Mouse (Mus musculus) heart, embryonic 16.5 days (tissue): Measurements from ENCODE around the gene Asic3. TPM values are rescaled to one million over a fixed set of nuclear protein-coding genes. Genes with fewer than 3 reads are reported as not detected.

Source experiments
- ATAC-seq: fragments of 200-750 bp; cut with Nextera tagmentation; replicated peaks from 2 replicates; pipeline ENCODE4 v1.8.0; 2017; ENCODE audit warnings: moderate number of reproducible peaks; ENCODE audit not compliant: insufficient read depth, low FRiP score; ENCODE audit errors: extremely low read depth
- H3K27ac ChIP-seq: fragments of 300-500 bp; sonication (generic); 2 replicates; pipeline ENCODE4 v1.5.1; 2014; ENCODE audit warnings: mild to moderate bottlenecking, low read length, control low read depth, moderate library complexity
- H3K27me3 ChIP-seq: fragments of 300-500 bp; sonication (generic); 2 replicates; pipeline ENCODE4 v1.6.1; 2014; ENCODE audit warnings: low read length, mixed read lengths; ENCODE audit not compliant: control insufficient read depth, insufficient read depth
- H3K36me3 ChIP-seq: fragments of 300-500 bp; sonication (generic); 2 replicates; pipeline ENCODE4 v1.6.1; 2014; ENCODE audit not compliant: control insufficient read depth, insufficient read depth
- H3K4me1 ChIP-seq: fragments of 300-500 bp; sonication (generic); 2 replicates; pipeline ENCODE4 v1.6.1; 2014; ENCODE audit warnings: low read length, mixed read lengths; ENCODE audit not compliant: control insufficient read depth, insufficient read depth
- H3K4me2 ChIP-seq: fragments of 300-500 bp; sonication (generic); 2 replicates; pipeline ENCODE4 v1.6.1; 2014; ENCODE audit warnings: low read depth, mild to moderate bottlenecking, control low read depth, low read length
- H3K4me3 ChIP-seq: fragments of 300-500 bp; sonication (generic); 2 replicates; pipeline ENCODE4 v1.5.1; 2014; ENCODE audit warnings: mild to moderate bottlenecking, control low read depth, low read length
- H3K9ac ChIP-seq: fragments of 300-500 bp; sonication (generic); 2 replicates; pipeline ENCODE4 v1.6.1; 2014; ENCODE audit warnings: low read length, control low read depth
- H3K9me3 ChIP-seq: fragments of 300-500 bp; sonication (generic); replicated peaks from 2 replicates; pipeline ENCODE4 v1.6.1; 2016; ENCODE audit warnings: low read length; ENCODE audit not compliant: control insufficient read depth
- WGBS: fragments of 180-500 bp; shearing (Covaris S2); extraction: QIAGEN DNeasy Blood & Tissue Kit; methylation state at CpG from one replicate; pipeline ENCODE4 v1.1.7; 2014; 5-methylcytosine and 5-hydroxymethylcytosine counted together
- polyA plus RNA-seq: library from polyadenylated mRNA; unstranded; fragments of >200 nt; fragmentation: Nextera tagmentation; extraction: Ambion mirVana; gene quantifications from 2 replicates; pipeline ENCODE4 v1.2.1, GENCODE M21; 2015

Asic3 gene
- polyA plus RNA-seq, result 0.14 TPM in 1 of 2 replicates, not detected in the other

- no peak for ATAC-seq
These were observed at the start of gene Asic3 for GRCm38 (mm10) chr5:24413042-24413693. Asic3 (plus strand) TSS chr5:24413392.

GRCm38 (mm10) chr5:24363467-24363866 lies 49.7 kb upstream of the Asic3 start:
- no peak for ATAC-seq
- H3K4me3 ChIP-seq, result no peak overlapping the region
- peaks cover 5% of the 10 kb centered on the region for H3K4me1 ChIP-seq
- H3K27ac ChIP-seq, result peak overlapping the region; percentile 66
- no peak overlapping the region for H3K4me2 ChIP-seq
- WGBS, result 61% methylated on average over 2 of the region's 2 CpGs
- no peaks in the 10 kb centered on the region for H3K9me3 ChIP-seq
- no peaks in the 10 kb centered on the region for H3K36me3 ChIP-seq
- H3K27me3 ChIP-seq, result no peaks in the 10 kb centered on the region
- no peak overlapping the region for H3K9ac ChIP-seq

More at GRCm38 (mm10) chr5:24413042-24413693, at the start of gene Asic3:
- 37% methylated on average over 11 of the region's 11 CpGs for WGBS
- Histone ChIP-seq H3K4me2 (no peak within 1 kb of the TSS), H3K4me1 (peaks cover 4% of the 10 kb centered on the region; the same call in 1 of the 2 replicates), H3K27ac (no peak within 1 kb of the TSS), H3K27me3 (no peaks in the 10 kb centered on the region), H3K4me3 (no peak within 1 kb of the TSS), H3K9me3 (no peaks in the 10 kb centered on the region), H3K9ac (no peak within 1 kb of the TSS), H3K36me3 (peaks cover 3% of the 10 kb centered on the region; the same call in 1 of the 2 replicates)

- ATAC-seq, result no peak
- Histone ChIP-seq H3K4me2 (no peak overlapping the region), H3K4me3 (no peak overlapping the region), H3K4me1 (peaks cover 5% of the 10 kb centered on the region), H3K9me3 (no peaks in the 10 kb centered on the region), H3K27me3 (no peaks in the 10 kb centered on the region), H3K36me3 (no peaks in the 10 kb centered on the region), H3K9ac (no peak overlapping the region), H3K27ac (peak overlapping the region; percentile 66)
- WGBS, result 61% methylated on average over 3 of the region's 3 CpGs
These were observed 49.1 kb upstream of the Asic3 start for GRCm38 (mm10) chr5:24364061-24364460.

GRCm38 (mm10) chr5:24364508-24364907 lies 48.7 kb upstream of the Asic3 start, which contains the start of gene Nos3:
Nos3 (plus strand) TSS chr5:24364810.
- Histone ChIP-seq H3K4me2 (peak within 1 kb of the TSS; percentile 60), H3K9ac (peak within 1 kb of the TSS; percentile 67), H3K4me1 (peaks cover 5% of the 10 kb centered on the region)

GRCm38 (mm10) chr5:24364963-24365362 lies 48.2 kb upstream of the Asic3 start:
- peak overlapping the region; percentile 67 for H3K9ac ChIP-seq
- ATAC-seq, result no peak
- H3K36me3 ChIP-seq, result no peaks in the 10 kb centered on the region
- no peaks in the 10 kb centered on the region for H3K9me3 ChIP-seq
- peak overlapping the region; percentile 60 for H3K4me2 ChIP-seq
- peaks cover 5% of the 10 kb centered on the region for H3K4me1 ChIP-seq
- WGBS, result 77% methylated on average over 10 of the region's 10 CpGs
- H3K4me3 ChIP-seq, result peak overlapping the region; percentile 52
- H3K27ac ChIP-seq, result peak overlapping the region; percentile 85
- H3K27me3 ChIP-seq, result no peaks in the 10 kb centered on the region

More at GRCm38 (mm10) chr5:24364508-24364907, 48.7 kb upstream of the Asic3 start, which contains the start of gene Nos3:
- H3K36me3 ChIP-seq, result no peaks in the 10 kb centered on the region
- peak within 1 kb of the TSS; percentile 52 for H3K4me3 ChIP-seq
- ATAC-seq, result peak; percentile 56
- no peaks in the 10 kb centered on the region for H3K9me3 ChIP-seq
- peak within 1 kb of the TSS; percentile 85 for H3K27ac ChIP-seq
- no peaks in the 10 kb centered on the region for H3K27me3 ChIP-seq
- 67% methylated on average over 12 of the region's 12 CpGs for WGBS

- Histone ChIP-seq H3K9ac (peak overlapping the region; percentile 67), H3K9me3 (no peaks in the 10 kb centered on the region), H3K4me3 (peak overlapping the region; percentile 52), H3K36me3 (no peaks in the 10 kb centered on the region), H3K4me1 (peaks cover 5% of the 10 kb centered on the region), H3K27ac (peak overlapping the region; percentile 85), H3K27me3 (no peaks in the 10 kb centered on the region), H3K4me2 (peak overlapping the region; percentile 60)
- ATAC-seq, result peak; percentile 47
- 11% methylated on average over 5 of the region's 5 CpGs for WGBS
These were observed 47.7 kb upstream of the Asic3 start for GRCm38 (mm10) chr5:24365528-24365927.

- Histone ChIP-seq H3K4me2 (peak overlapping the region; percentile 60), H3K36me3 (no peaks in the 10 kb centered on the region), H3K9ac (no peak overlapping the region), H3K27me3 (no peaks in the 10 kb centered on the region), H3K9me3 (no peaks in the 10 kb centered on the region), H3K27ac (no peak overlapping the region), H3K4me1 (peaks cover 5% of the 10 kb centered on the region), H3K4me3 (peak overlapping the region; percentile 52)
- 80% methylated on average over 9 of the region's 9 CpGs for WGBS
- ATAC-seq, result no peak
These were observed 46.8 kb upstream of the Asic3 start for GRCm38 (mm10) chr5:24366426-24366825.

GRCm38 (mm10) chr5:24369767-24370166 lies 43.4 kb upstream of the Asic3 start:
- 85% methylated on average over 9 of the region's 9 CpGs for WGBS
- no peak overlapping the region for H3K27ac ChIP-seq

GRCm38 (mm10) chr5:24373807-24374206 lies 39.4 kb upstream of the Asic3 start:
- peak overlapping the region; percentile 25 for H3K27ac ChIP-seq
- no peak overlapping the region for H3K4me2 ChIP-seq
- WGBS, result 83% methylated on average over 5 of the region's 5 CpGs
- ATAC-seq, result no peak
- H3K4me1 ChIP-seq, result peaks cover 10% of the 10 kb centered on the region
- peak overlapping the region; percentile 27; the same call in 1 of the 2 replicates for H3K9ac ChIP-seq
- no peaks in the 10 kb centered on the region for H3K36me3 ChIP-seq
- no peak overlapping the region for H3K4me3 ChIP-seq
- H3K9me3 ChIP-seq, result no peaks in the 10 kb centered on the region
- no peaks in the 10 kb centered on the region for H3K27me3 ChIP-seq

More at GRCm38 (mm10) chr5:24369767-24370166, 43.4 kb upstream of the Asic3 start:
- Histone ChIP-seq H3K4me2 (no peak overlapping the region), H3K9ac (no peak overlapping the region), H3K27me3 (no peaks in the 10 kb centered on the region), H3K36me3 (no peaks in the 10 kb centered on the region), H3K9me3 (no peaks in the 10 kb centered on the region), H3K4me3 (no peak overlapping the region), H3K4me1 (peaks cover 13% of the 10 kb centered on the region)
- no peak for ATAC-seq
